Mouse (Mus musculus) hematopoietic multipotent progenitor cell, adult 10-12 weeks (in vitro differentiated cells): ENCODE results near the gene Prpf4. TPM values are rescaled to one million over a fixed set of nuclear protein-coding genes. Genes with fewer than 3 reads are reported as not detected.

Source experiments
- polyA plus RNA-seq: library from polyadenylated mRNA; stranded (reverse); fragments of >175 nt; gene quantifications from 2 replicates; pipeline ENCODE4 v1.2.3, GENCODE M21; 2012; ENCODE audit warnings: low replicate concordance

Prpf4 gene
- polyA plus RNA-seq, result 2.5 TPM in 2 replicates

GRCm38 (mm10) chr4:62408601-62409282, at the start of gene Prpf4, which contains the start of gene Cdc26:
Gene Prpf4 (plus strand): TSS chr4:62408797.
Gene Cdc26 (minus strand): TSS chr4:62408642.

GRCm38 (mm10) chr4:62360088-62360804, 48.4 kb upstream of the Prpf4 start, which contains the start of the genes Fkbp15 and Slc31a1:
Gene Fkbp15 (minus strand): TSS chr4:62360548.
Gene Slc31a1 (plus strand): TSS chr4:62360727.

GRCm38 (mm10) chr4:62435081-62435480, 26.5 kb downstream of the Prpf4 start, which contains the start of gene Rnf183:
Gene Rnf183 (minus strand): TSS chr4:62435252.

GRCm38 (mm10) chr4:62470598-62471051, 62.0 kb downstream of the Prpf4 start, which contains the start of gene Wdr31:
Gene Wdr31 (minus strand): TSS chr4:62470896.

Other genes with a start within 250 kb of the Prpf4 start
- not detected in 2 replicates for gene Zfp37, start 177.8 kb upstream of the Prpf4 start, polyA plus RNA-seq
- 1.5 and 1.8 TPM in 2 replicates for gene Slc31a2, start 146.2 kb upstream of the Prpf4 start, polyA plus RNA-seq
- 27.5 and 38.7 TPM in 2 replicates for gene Fkbp15, start 48.2 kb upstream of the Prpf4 start, polyA plus RNA-seq
- 0.66 and 1.5 TPM in 2 replicates for gene Slc31a1, start 48.1 kb upstream of the Prpf4 start, polyA plus RNA-seq
- 3.3 and 25.3 TPM in 2 replicates for gene Cdc26, start 155 bp upstream of the Prpf4 start, polyA plus RNA-seq
- 0.56 TPM in 1 of 2 replicates, not detected in the other for gene Rnf183, start 26.5 kb downstream of the Prpf4 start, polyA plus RNA-seq
- gene Wdr31, start 62.1 kb downstream of the Prpf4 start, polyA plus RNA-seq, result 0.48 TPM in 1 of 2 replicates, not detected in the other
- gene Bspry, start 71.3 kb downstream of the Prpf4 start, polyA plus RNA-seq, result 1.7 and 4.5 TPM in 2 replicates
- gene Hdhd3, start 94.7 kb downstream of the Prpf4 start, polyA plus RNA-seq, result 0.45 and 2.9 TPM in 2 replicates
- gene Alad, start 111.1 kb downstream of the Prpf4 start, polyA plus RNA-seq, result 80.4 and 309 TPM in 2 replicates
- gene Pole3, start 116.3 kb downstream of the Prpf4 start, polyA plus RNA-seq, result 9.5 and 15.9 TPM in 2 replicates
- gene 4933430I17Rik, start 116.6 kb downstream of the Prpf4 start, polyA plus RNA-seq, result not detected in 2 replicates
- 278 and 880 TPM in 2 replicates for gene Rgs3, start 151.1 kb downstream of the Prpf4 start, polyA plus RNA-seq